Mouse (Mus musculus): ENCODE measurements around the gene Slc36a2. TPM values are rescaled to one million over a fixed set of nuclear protein-coding genes. Genes with fewer than 3 reads are reported as not detected.

Gene Slc36a2
- polyA plus RNA-seq, 1 experiment from 2014 or later = 0.10 TPM

- ATAC-seq (ENCODE audit: low FRiP score, low TSS enrichment) = peak; percentile 53; the same call in 1 of the 2 replicates
- H3K27me3 ChIP-seq (ENCODE audit: control insufficient read depth, insufficient read depth, low read length) = no peaks in the 10 kb centered on the region
- no peaks in the 10 kb centered on the region for H3K36me3 ChIP-seq (ENCODE audit: control insufficient read depth, insufficient read depth, low read length)
- no peak overlapping the region for H3K27ac ChIP-seq (replicated peaks)
- no peak overlapping the region for H3K9ac ChIP-seq (ENCODE audit: low read length)
- no peak for DNase-seq (ENCODE audit: low spot score)
- H3K4me3 ChIP-seq (ENCODE audit: low read depth, low read length) = no peak overlapping the region
- no peaks in the 10 kb centered on the region for H3K9me3 ChIP-seq (ENCODE audit: control insufficient read depth, low read length)
- no peak for TF ChIP-seq CTCF (IDR thresholded peaks at IDR 0.05; ENCODE audit: low read depth)
- TF ChIP-seq EP300 (optimal IDR thresholded peaks at IDR 0.05) = no peak
- H3K4me2 ChIP-seq (replicated peaks; ENCODE audit: low read depth) = no peak overlapping the region
- 51% methylated on average over 7 of the region's 7 CpGs for WGBS
- no peaks in the 10 kb centered on the region for H3K4me1 ChIP-seq (replicated peaks; ENCODE audit: control insufficient read depth, insufficient read depth)
These were observed 74.2 kb downstream of the Slc36a2 start for GRCm38 (mm10) chr11:55110566-55111169.

GRCm38 (mm10) chr11:55109521-55110300, 75.2 kb downstream of the Slc36a2 start:
- Histone ChIP-seq H3K4me3 (ENCODE audit: low read depth, low read length) (no peak overlapping the region), H3K36me3 (ENCODE audit: control insufficient read depth, insufficient read depth, low read length) (no peaks in the 10 kb centered on the region), H3K4me1 (replicated peaks; ENCODE audit: control insufficient read depth, insufficient read depth) (no peaks in the 10 kb centered on the region), H3K4me2 (replicated peaks; ENCODE audit: low read depth) (no peak overlapping the region), H3K27ac (replicated peaks) (no peak overlapping the region), H3K9ac (ENCODE audit: low read length) (no peak overlapping the region), H3K27me3 (ENCODE audit: control insufficient read depth, insufficient read depth, low read length) (no peaks in the 10 kb centered on the region), H3K9me3 (ENCODE audit: control insufficient read depth, low read length) (no peaks in the 10 kb centered on the region)
- no peak for ATAC-seq (ENCODE audit: low FRiP score, low TSS enrichment)
- no peak for DNase-seq (ENCODE audit: low spot score)
- TF ChIP-seq EP300 (optimal IDR thresholded peaks at IDR 0.05) (no peak), CTCF (IDR thresholded peaks at IDR 0.05; ENCODE audit: low read depth) (no peak)
- WGBS = 81% methylated on average over 7 of the region's 7 CpGs

Other genes starting within 250 kb of the Slc36a2 start
- 14.7 and 15.5 TPM in 2 replicates for gene Tnip1, start 222.2 kb downstream of the Slc36a2 start, polyA plus RNA-seq (2015; fragmentation: Nextera tagmentation; extraction: Ambion mirVana)
- 140 and 141 TPM in 2 replicates for gene Anxa6, start 151.6 kb downstream of the Slc36a2 start, polyA plus RNA-seq (2015; fragmentation: Nextera tagmentation; extraction: Ambion mirVana)
- 5.1 and 5.4 TPM in 2 replicates for gene Ccdc69, start 106.9 kb downstream of the Slc36a2 start, polyA plus RNA-seq (2015; fragmentation: Nextera tagmentation; extraction: Ambion mirVana)
- gene Gm2a, start 87.0 kb downstream of the Slc36a2 start, polyA plus RNA-seq (2015; fragmentation: Nextera tagmentation; extraction: Ambion mirVana) = 84.3 and 89.3 TPM in 2 replicates
- 0.06 and 0.11 TPM in 2 replicates for gene Slc36a3, start 33.4 kb downstream of the Slc36a2 start, polyA plus RNA-seq (2015; fragmentation: Nextera tagmentation; extraction: Ambion mirVana)
- gene Slc36a1, start 19.3 kb upstream of the Slc36a2 start, polyA plus RNA-seq (2015; fragmentation: Nextera tagmentation; extraction: Ambion mirVana) = 0.93 and 0.97 TPM in 2 replicates
- gene Fat2, start 151.5 kb upstream of the Slc36a2 start, polyA plus RNA-seq (2015; fragmentation: Nextera tagmentation; extraction: Ambion mirVana) = 0.61 and 0.69 TPM in 2 replicates
- 1,616 and 1,849 TPM in 2 replicates for gene Sparc, start 238.1 kb upstream of the Slc36a2 start, polyA plus RNA-seq (2015; fragmentation: Nextera tagmentation; extraction: Ambion mirVana)

Measured in stomach, postnatal 0 days (tissue).